Mouse (Mus musculus): Measurements from ENCODE around the gene Nkx2-4. TPM values are rescaled to one million over a fixed set of nuclear protein-coding genes. Genes with fewer than 3 reads are reported as not detected.

Nkx2-4 gene
- not detected for total RNA-seq (2021)
- long read RNA-seq, experiment 1, result 0 reads
- long read RNA-seq, experiment 2, result 0 reads

DNA sequence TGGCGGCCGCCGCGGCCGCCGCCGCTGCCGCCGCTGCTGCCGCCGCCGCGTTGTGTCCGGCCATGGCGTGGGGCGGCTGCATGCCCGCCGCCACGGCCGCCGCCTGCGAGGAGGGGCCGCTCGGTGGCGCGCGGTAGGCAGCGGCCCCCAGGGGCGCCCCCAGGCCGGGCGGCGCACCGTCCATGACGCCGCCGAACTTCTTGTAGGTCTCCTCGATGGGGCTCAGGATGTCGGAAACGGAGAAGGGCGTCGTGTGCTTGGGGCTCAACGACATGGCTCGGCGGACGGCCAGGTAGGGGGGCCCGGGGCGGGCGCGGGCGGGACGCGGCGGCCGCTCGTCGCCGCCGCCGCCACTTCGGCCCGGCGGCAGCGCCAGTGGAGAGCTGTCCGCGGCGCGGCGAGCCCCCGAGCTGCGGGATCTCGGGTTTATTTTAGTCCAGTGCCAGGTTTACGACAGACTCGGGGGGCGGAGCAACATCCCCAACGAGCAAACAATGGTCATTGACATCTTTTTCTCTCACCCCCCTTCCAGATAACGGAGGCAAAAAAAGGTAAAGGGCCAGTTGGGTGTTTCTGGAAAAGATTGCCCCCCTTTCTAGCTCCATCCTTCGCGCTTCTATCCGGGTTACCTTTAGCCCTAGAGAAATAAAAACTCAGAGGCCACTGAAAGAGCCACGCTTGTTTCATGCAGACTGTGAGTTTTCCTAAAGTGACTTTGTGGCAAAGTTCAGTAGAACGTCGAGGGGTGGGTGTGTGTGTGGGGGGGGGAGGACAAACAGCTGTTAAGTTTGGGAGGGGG is at the start of gene Nkx2-4:
Gene Nkx2-4, minus strand, starts transcription at position 374 of the 799 bp plus-strand sequence.
- DNase-seq (ENCODE audit: low spot score in 2 of 2), result no peak

DNA sequence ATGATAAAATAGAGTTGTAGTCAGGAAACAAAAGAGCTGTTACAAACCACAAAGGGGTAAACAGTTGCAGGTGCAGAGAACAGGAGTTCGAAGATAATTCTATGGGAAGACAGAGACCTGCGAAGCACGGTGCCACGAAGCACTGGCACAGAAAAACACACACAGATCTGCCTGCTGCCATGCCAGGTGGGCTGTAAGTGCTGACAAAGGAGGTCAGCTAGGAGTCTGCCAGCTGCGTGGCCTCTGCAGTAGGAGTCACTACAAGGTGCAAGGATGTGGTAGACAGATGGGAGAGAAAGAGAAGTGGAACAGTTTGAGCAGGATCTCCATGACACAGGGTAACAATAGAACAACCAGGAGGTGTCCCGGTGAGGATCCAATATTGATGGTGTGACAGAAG is 42.1 kb upstream of the Nkx2-4 start:
- DNase-seq (ENCODE audit: low spot score in 2 of 2), result no peak

DNA sequence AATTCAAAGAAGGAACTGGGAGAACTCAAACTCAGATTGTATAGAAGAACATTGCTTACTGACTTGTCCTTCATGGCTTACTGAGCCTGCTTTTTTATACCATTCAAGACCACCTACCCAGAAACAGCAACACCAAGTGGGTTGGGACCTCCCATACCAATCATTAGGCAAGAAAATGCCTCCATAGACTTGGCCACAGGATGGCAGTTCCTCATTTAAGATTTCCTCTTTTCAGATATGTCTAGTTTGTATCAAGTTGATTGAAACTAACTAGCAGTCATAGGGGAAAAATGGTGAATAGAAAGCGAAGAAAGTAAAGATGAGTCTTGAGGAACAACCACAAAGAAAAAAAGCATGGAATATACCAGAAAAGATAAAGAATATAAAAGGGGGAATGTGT is 34.5 kb upstream of the Nkx2-4 start:
- DNase-seq (ENCODE audit: low spot score in 2 of 2), result no peak

DNA sequence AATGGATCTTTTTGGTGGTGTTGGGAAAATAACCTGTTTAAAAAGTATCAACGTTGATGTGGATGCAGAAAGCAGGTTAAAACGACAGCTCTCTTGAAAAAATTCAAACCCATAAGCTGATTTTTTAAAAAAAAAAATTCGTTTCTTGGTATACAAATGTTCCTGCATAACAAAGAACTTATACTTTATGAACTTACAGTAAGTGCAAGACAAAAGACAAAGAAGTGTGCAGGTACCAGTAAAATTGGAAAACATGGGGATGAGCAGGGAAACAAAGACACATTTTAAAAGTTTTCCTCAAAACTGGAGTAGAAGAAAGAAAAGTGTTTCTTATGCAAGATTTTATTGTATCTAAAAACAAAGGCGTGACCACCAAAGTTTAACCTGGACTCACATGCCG is 1.2 kb upstream of the Nkx2-4 start:
- DNase-seq (ENCODE audit: low spot score in 2 of 2), result no peak

- DNase-seq (ENCODE audit: low spot score in 2 of 2), result no peak
Measured at GRCm38 (mm10) chr2:147085937-147086336, 692 bp upstream of the Nkx2-4 start.

DNA sequence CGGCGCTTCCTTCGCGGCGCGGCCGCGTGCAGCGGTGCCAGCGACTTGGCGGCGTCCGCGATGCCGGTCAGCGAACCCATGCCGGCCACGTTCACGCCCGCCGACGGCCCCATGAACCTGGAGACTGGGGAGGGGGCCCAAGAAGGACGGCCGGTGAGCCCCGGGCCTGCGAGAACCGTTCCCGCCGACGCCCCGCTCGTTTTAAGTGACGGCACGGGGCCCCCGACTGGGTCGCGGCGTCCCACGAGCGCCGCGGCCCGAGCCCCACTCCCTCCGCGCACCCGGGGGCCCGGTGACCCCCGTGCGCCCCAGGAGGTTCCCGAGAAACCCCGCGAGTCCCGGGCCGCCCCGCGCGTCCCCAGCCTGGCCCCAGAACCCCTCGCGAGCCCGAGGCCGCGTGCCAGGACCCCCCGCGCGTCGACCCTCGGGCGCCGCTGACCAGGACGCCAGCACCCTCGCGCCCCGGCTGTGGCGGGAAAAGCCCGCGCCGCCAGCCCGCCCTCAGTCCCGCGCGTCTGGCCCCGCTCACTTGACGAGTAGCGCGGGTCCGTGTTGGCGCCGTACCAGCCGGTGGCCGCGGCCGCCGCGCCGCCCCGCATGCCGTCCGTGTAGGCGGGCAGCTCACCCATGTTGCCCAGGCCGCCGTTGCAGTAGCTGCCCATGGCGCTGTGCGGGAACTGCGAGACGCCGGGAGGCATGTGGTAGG is 726 bp downstream of the Nkx2-4 start:
- DNase-seq (ENCODE audit: low spot score in 2 of 2), result peak; percentile 19

DNA sequence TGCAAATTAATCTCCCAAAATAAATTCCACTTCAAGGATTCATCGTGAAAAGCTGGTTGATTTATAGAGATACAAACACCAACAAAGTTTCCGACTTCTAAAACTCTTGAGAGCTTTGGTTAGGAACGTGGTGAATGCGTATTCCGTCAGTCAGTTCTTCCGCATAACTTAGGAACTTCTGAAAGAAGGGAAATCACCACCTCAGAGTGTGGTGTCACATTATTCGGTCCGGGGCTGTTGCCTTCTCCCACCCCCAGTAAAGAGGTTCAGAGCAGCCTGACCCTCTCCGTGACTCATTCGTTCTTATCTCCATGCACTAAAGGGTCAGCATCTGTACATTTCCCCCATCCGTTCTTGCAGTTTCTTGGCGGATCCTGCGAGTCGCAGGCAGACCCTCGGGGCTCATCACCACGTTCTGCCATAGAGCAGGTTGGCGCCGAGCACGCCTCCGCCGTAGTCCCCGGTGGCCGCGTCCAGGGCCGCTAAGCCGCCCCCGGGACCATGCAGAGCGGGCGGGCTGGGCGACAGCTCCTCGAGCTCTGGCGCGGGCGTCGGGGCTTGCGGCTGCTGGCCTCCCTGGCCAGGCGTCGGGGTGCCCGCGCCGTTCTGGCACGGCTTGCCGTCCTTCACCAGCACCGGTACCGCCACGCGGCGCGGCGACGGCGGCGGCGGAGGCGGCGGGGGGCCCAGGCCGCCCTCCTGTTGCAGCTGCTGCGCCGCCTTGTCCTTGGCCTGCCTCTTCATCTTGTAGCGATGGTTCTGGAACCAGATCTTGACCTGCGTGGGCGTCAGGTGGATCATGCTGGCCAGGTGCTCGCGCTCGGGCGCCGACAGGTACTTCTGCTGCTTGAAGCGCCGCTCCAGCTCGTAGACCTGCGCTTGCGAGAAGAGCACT is 1.5 kb downstream of the Nkx2-4 start:
- DNase-seq (ENCODE audit: low spot score in 2 of 2), result peak; percentile 22 to 27

DNA sequence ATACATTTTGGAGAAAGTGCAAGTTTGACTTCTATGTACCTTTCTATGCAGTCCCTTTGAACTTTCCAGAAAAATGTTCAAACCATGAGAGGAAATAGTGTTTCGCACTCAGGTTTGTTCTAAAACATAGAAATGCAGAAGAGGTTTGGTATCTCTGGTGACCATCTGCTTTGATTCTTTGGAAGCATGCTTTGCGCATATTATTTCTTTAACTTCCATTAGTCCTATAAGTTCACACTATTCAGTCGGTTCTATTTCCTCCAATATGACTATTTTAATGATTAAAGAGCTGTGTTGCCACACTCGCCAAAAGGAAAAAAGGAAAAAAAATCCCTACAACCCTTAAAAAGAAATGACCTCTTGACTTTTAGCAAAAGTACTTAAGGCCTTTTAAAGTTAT is 2.9 kb downstream of the Nkx2-4 start:
- DNase-seq (ENCODE audit: low spot score in 2 of 2), result no peak

GRCm38 (mm10) chr2:147074399-147074798 is 10.8 kb downstream of the Nkx2-4 start:
- no peak for DNase-seq (ENCODE audit: low spot score in 2 of 2)

DNA sequence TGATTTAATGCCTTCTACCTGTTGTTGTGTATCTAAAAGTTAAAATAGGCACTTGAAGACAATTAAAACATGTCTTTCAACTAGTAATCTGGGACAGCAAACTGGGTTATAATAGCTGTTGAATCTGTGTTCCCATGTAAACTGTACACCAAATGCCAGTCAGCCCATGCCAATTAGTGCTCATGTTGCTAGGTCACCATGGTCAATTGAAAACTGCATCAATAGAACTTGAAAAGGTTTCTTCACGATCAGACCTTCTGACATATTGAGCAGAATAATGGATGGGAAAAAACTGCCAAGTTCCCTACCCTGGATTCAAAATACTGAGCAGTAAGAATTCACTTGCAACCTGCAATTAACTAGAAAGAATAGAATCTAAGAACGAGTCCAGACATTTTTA is 11.3 kb downstream of the Nkx2-4 start:
- no peak for DNase-seq (ENCODE audit: low spot score in 2 of 2)

DNA sequence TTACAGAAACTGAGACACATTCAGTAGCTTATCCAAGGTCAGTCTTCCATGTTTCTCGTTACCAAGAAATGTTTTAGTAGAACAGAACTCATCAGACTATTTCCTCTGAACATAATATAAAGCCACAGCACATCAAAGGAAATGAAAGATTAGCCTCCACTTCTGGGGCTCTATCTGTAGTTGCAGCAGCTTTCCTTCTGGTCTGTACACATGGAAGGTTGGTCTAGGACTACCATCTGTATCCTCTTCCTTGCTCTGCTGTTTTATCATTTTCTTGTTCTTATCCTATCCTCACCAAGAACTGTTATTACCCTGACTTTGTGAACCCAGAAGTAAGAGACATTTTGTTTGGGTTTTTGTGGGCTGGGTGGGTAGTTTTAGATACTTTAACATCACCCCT is 14.9 kb downstream of the Nkx2-4 start:
- DNase-seq (ENCODE audit: low spot score in 2 of 2), result no peak

DNA sequence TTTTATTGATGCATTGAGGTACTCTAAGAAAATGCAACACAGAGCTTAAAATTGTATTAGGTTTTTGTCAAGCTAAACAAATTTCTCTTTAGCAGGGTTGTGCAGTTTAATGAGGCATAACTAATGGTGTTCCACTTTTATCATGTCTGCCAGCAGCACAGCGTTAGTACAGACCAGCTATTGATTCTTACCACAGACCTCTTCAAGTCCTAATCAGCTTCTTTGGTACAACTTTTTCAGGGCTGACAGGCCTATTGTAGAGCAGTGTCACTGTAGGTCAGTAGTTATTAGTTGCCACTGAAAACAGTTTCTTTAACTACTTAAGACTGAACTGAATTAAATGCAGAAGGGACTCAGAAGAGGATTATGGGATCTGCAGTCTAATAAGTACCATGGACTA is 16.2 kb downstream of the Nkx2-4 start:
- DNase-seq (ENCODE audit: low spot score in 2 of 2), result no peak

DNA sequence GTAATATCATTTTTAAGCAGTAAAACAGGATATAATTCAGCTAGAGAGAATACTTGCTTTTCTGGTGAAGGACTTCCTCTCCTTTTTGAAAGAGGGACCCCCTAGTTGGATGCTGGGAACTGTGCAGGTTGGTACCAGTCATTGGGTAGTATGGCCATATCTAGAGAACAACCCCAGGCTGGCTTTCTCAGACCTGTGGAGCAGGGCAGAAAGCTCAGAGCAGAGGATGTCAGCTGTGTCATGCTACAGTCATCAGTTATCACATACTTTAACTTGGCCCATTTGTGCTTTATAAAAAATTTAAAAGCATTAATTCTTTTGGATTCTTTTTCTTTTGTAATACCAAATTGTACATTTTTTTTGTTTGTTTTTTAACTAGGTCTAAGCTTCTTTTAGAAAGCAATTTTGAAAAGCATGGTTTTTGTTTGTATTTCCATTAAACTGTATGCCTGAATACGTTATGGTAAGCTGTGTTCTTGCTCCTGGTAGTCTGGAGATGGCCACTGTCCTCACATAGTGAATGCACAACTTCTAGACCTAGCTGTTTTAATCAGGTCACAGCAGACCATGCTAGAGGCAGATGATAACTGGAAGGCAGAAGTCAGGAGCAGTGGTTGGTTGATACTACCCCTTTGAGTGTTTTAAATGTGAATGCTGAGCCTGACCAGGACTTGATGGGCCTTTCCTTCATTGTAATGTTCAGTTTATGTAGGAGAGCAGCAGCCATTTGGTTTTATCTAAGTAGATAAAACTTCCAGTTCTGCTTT is 17.6 kb downstream of the Nkx2-4 start:
- DNase-seq (ENCODE audit: low spot score in 2 of 2), result no peak

- DNase-seq (ENCODE audit: low spot score in 2 of 2), result no peak
Measured at GRCm38 (mm10) chr2:147053229-147053892, 31.9 kb downstream of the Nkx2-4 start.

- DNase-seq (ENCODE audit: low spot score in 2 of 2), result no peak
Measured at GRCm38 (mm10) chr2:147047051-147047450, 38.2 kb downstream of the Nkx2-4 start.

DNA sequence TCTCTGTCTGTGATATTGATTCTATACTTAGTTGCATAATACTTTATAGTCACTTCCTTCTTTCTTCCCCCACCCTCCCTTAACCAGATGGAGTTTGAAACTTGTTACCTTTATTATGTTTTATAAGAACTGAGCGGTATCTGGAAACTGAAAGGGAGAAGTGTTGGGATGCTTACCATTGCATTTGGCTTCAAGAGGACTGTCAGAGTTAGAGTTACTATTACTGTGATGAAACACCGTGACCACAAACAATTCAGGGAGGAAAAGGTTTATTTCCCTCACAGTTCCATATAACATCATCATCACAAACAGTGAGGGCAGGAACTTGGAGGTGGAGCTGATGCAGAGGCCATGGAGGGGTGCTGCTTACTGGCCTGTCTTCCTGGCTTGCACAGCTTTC is 49.4 kb downstream of the Nkx2-4 start:
- DNase-seq (ENCODE audit: low spot score in 2 of 2), result no peak

Measured in gastrocnemius, postnatal 4 days (tissue).